Mouse (Mus musculus): ENCODE measurements around the gene Zfp36. TPM values are rescaled to one million over a fixed set of nuclear protein-coding genes. Genes with fewer than 3 reads are reported as not detected.

The Zfp36 gene
- polyA plus RNA-seq, 1 experiment from 2014 or later = 5.6 TPM

DNA sequence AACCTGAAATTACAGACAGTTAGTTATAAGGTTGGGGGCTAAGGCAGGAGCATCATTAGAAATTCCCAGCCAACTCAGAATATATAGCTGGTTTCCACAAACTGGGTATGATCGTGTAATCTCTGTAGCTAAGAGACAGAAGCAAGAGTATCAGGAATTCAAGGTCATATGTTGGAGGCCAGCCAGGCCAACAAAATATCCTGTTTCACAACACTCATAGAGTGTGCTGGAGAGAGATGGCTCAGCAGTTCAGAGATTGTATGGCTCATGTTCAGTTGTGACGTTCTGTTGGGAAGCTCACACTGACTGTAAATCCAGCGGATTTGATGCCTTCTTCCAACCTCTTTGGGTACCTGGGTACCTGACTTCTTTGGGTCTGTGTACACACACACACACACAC, 32.3 kb downstream of the Zfp36 start:
- Histone ChIP-seq H3K4me1 (peaks cover 18% of the 10 kb centered on the region), H3K27me3 (no peaks in the 10 kb centered on the region), H3K4me3 (no peak overlapping the region), H3K9me3 (no peaks in the 10 kb centered on the region), H3K9ac (replicated peaks) (no peak overlapping the region), H3K36me3 (peaks cover 8% of the 10 kb centered on the region), H3K27ac (replicated peaks) (no peak overlapping the region), H3K4me2 (replicated peaks) (no peak overlapping the region)
- 89% methylated on average over 3 of the region's 3 CpGs for WGBS
- ATAC-seq (replicated peaks) = no peak

DNA sequence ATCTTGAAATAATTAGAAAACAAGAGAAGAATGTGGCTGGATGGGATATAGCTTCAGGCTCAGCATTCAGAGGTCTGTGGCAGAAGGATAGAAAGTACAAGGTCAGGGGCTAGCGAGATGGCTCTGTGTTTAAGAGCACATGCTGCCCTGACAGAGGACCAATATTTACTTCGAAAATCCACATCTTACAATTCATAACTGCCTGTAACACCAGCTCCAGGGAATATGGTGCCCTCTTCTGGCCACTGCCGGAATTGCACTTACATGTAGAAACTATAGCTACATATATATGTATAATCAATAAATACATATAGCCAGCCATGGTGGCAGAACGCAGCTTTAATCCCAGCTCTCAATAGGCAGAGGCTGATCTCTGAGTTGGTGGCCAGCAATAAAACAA, 35.4 kb downstream of the Zfp36 start:
- peaks cover 1% of the 10 kb centered on the region for H3K4me1 ChIP-seq
- no peak overlapping the region for H3K4me3 ChIP-seq
- H3K9ac ChIP-seq (replicated peaks) = no peak overlapping the region
- 5% methylated on average over 4 of the region's 4 CpGs for WGBS
- H3K36me3 ChIP-seq = no peaks in the 10 kb centered on the region
- no peak overlapping the region for H3K4me2 ChIP-seq (replicated peaks)
- no peaks in the 10 kb centered on the region for H3K27me3 ChIP-seq
- ATAC-seq (replicated peaks) = 0 out of 2 replicates have a peak, but pooled peaks have one; percentile 23
- no peaks in the 10 kb centered on the region for H3K9me3 ChIP-seq
- no peak overlapping the region for H3K27ac ChIP-seq (replicated peaks)

DNA sequence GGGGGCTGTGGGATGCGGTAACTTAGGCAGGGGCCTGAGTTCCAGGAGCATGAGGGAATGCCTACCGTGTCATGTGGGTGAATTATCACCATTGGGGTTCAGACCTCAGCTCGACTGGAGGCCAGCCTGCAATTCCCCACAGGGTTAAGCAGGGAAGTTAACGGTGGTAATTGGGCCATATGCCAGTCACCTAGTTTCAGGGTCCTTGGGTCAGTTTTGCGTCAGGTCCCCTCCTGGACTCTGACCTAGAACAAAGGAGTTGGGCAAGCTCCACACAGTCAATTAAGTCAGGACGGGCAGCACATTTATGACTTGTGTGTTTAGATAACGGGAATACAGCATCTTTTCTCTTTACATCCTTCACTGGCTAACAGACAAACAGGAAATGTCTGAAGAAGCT, 38.7 kb downstream of the Zfp36 start:
- Histone ChIP-seq H3K4me2 (replicated peaks) (no peak overlapping the region), H3K27ac (replicated peaks) (no peak overlapping the region), H3K4me3 (no peak overlapping the region), H3K9me3 (no peaks in the 10 kb centered on the region), H3K9ac (replicated peaks) (no peak overlapping the region), H3K4me1 (peaks cover 15% of the 10 kb centered on the region), H3K27me3 (no peaks in the 10 kb centered on the region), H3K36me3 (no peaks in the 10 kb centered on the region)
- ATAC-seq (replicated peaks) = no peak
- 50% methylated on average over 7 of the region's 7 CpGs for WGBS

DNA sequence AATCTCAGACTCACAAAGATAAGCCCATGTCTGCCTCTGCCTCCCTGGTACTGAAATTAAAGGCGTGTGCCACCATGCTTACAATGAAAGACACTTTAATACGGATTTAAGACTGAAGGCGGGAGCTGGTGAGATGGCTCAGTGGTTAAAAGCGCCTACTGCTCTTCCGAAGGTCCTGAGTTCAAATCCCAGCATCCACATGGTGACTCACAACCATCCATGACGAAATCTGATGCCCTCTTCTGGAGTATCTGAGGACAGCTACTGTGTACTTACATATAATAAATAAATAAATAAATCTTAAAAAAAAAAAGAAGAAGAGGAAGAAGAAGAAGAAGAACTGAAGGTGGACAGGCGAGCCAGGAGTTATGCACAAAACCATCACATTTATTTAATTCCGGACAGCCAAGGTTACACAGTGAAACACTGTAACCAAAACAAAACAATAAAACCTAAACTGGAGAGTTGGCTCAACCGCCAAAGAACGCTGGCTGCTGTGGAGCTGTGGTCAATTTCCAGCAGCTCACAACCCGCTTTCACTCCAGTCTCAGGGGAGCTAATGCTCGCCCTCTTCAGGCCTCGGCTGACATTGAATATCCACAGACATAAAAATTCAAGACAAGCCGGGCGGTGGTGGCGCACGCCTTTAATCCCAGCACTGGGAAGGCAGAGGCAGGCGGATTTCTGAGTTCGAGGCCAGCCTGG, 40.7 kb downstream of the Zfp36 start:
- peak overlapping the region; percentile 83 for H3K4me2 ChIP-seq (replicated peaks)
- no peak for ATAC-seq (replicated peaks)
- no peaks in the 10 kb centered on the region for H3K27me3 ChIP-seq
- no peaks in the 10 kb centered on the region for H3K9me3 ChIP-seq
- 81% methylated on average over 19 of the region's 19 CpGs for WGBS
- H3K9ac ChIP-seq (replicated peaks) = peak overlapping the region; percentile 90; the same call in 1 of the 2 replicates
- H3K4me1 ChIP-seq = peaks cover 27% of the 10 kb centered on the region
- H3K4me3 ChIP-seq = peak overlapping the region; percentile 73
- no peaks in the 10 kb centered on the region; the same call in 1 of the 2 replicates for H3K36me3 ChIP-seq
- H3K27ac ChIP-seq (replicated peaks) = peak overlapping the region; percentile 91

DNA sequence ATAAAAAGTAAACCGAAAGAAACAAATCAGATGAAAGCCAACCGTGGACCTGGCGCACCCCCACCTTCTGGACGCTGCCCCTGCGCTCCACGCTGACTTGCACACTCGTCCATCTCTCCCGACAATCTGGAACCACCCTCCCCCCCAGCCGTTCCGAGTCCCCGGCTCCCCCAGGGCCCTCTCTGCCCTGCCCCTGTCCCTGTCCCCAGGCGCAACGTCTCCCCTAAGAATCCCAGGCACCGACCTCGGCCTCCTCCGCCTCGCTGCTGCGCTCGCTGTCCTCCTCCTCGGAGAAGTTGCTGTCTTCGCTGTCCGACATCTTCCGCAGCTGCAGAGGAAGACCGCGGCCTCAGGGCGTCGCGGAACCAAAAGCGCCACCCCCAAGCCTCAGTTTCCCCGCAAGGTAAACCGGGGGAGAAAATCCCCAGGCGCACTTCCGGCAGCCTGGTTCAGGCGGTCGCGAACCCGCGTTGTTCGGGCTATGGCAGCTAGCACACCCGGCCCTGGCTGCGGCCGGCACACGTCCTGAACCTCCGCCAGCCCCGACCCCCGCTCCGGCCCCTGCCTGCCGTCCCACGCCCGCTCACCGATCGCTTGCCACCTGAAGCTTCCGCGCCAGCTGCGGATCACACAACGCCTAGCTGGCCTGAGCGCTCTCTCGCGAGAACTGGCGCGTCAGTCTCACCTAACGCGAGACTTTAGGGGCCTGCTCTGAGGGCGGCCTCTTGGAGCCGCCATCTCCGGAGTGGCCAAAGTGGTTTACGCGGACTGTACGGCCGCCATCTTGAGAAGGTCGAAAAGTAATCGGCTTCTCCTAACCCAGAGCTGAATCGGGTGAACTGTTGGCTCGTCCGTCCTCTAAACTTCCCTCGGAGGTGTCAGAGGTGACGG, 41.7 kb downstream of the Zfp36 start, which contains the start of gene Supt5:
Supt5 (minus strand) TSS at position 639 of the 891 bp plus-strand sequence.
- peak within 1 kb of the TSS; percentile 73 for H3K4me3 ChIP-seq

DNA sequence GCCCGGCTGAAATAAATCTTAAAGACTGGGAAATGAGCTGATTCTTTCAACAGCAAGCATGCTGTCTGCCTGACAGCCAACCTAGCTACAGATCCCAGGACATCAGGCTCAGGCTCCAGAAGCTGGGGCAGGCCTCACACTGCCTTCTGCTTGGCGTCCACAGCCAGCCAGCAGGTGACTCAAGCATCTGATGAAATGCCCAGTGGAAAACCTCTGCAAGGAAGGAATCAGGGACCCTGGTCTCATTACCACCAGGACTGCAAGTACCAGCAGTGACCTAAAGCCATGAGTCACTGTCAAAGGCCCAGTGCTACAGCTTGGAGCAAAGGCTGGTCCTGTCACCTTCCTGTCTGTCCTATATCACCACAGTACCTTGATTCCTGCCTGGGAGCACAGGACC, 44.6 kb downstream of the Zfp36 start:
- no peaks in the 10 kb centered on the region for H3K9me3 ChIP-seq
- H3K36me3 ChIP-seq = peaks cover 11% of the 10 kb centered on the region
- H3K9ac ChIP-seq (replicated peaks) = no peak overlapping the region
- ATAC-seq (replicated peaks) = no peak
- WGBS = 94% methylated on average over 2 of the region's 2 CpGs
- no peak overlapping the region for H3K4me2 ChIP-seq (replicated peaks)
- H3K4me3 ChIP-seq = no peak overlapping the region
- no peaks in the 10 kb centered on the region for H3K27me3 ChIP-seq
- no peak overlapping the region for H3K27ac ChIP-seq (replicated peaks)
- peaks cover 27% of the 10 kb centered on the region for H3K4me1 ChIP-seq

More for the DNA sequence above, 41.7 kb downstream of the Zfp36 start, which contains the start of gene Supt5:
- peak; percentile 99 for ATAC-seq (replicated peaks)
- H3K9me3 ChIP-seq = no peaks in the 10 kb centered on the region
- H3K4me1 ChIP-seq = peaks cover 27% of the 10 kb centered on the region
- WGBS = under 1% methylated on average over 77 of the region's 77 CpGs
- no peaks in the 10 kb centered on the region for H3K27me3 ChIP-seq
- peak within 1 kb of the TSS; percentile 91 for H3K27ac ChIP-seq (replicated peaks)
- peak within 1 kb of the TSS; percentile 90 for H3K9ac ChIP-seq (replicated peaks)
- H3K4me2 ChIP-seq (replicated peaks) = peak within 1 kb of the TSS; percentile 83
- H3K36me3 ChIP-seq = no peaks in the 10 kb centered on the region; the same call in 1 of the 2 replicates

- Histone ChIP-seq H3K9ac (replicated peaks) (no peak overlapping the region), H3K27me3 (no peaks in the 10 kb centered on the region), H3K4me2 (replicated peaks) (no peak overlapping the region), H3K4me3 (no peak overlapping the region), H3K36me3 (peaks cover 19% of the 10 kb centered on the region), H3K27ac (replicated peaks) (no peak overlapping the region), H3K4me1 (peaks cover 27% of the 10 kb centered on the region), H3K9me3 (no peaks in the 10 kb centered on the region)
- whole genome bisulfite sequencing = 93% methylated on average over 4 of the region's 4 CpGs
- ATAC-seq (replicated peaks) = no peak
These were observed 45.5 kb downstream of the Zfp36 start for GRCm38 (mm10) chr7:28334534-28334933.

GRCm38 (mm10) chr7:28328260-28328659, 51.8 kb downstream of the Zfp36 start:
- no peaks in the 10 kb centered on the region for H3K9me3 ChIP-seq
- no peaks in the 10 kb centered on the region for H3K27me3 ChIP-seq
- H3K27ac ChIP-seq (replicated peaks) = no peak overlapping the region
- H3K4me3 ChIP-seq = no peak overlapping the region
- no peaks in the 10 kb centered on the region for H3K4me1 ChIP-seq
- 99% methylated on average over 2 of the region's 2 CpGs for WGBS
- H3K36me3 ChIP-seq = peaks cover 80% of the 10 kb centered on the region
- no peak overlapping the region for H3K9ac ChIP-seq (replicated peaks)
- ATAC-seq (replicated peaks) = no peak
- no peak overlapping the region for H3K4me2 ChIP-seq (replicated peaks)

Other genes with a start within 250 kb of the Zfp36 start
- 97.0 and 109 TPM in 2 replicates for gene Fbl, start 210.5 kb downstream of the Zfp36 start, polyA plus RNA-seq (2015; fragmentation: Nextera tagmentation; extraction: Ambion mirVana)
- gene Dyrk1b, start 200.8 kb downstream of the Zfp36 start, polyA plus RNA-seq (2015; fragmentation: Nextera tagmentation; extraction: Ambion mirVana) = 18.1 and 18.6 TPM in 2 replicates
- 5.4 and 16.7 TPM in 2 replicates for gene Eid2, start 112.4 kb downstream of the Zfp36 start, polyA plus RNA-seq (2015; fragmentation: Nextera tagmentation; extraction: Ambion mirVana)
- gene Eid2b, start 102.5 kb downstream of the Zfp36 start, polyA plus RNA-seq (2015; fragmentation: Nextera tagmentation; extraction: Ambion mirVana) = 41.3 and 44.9 TPM in 2 replicates
- 0.24 and 0.31 TPM in 2 replicates for gene Selenov, start 89.1 kb downstream of the Zfp36 start, polyA plus RNA-seq (2015; fragmentation: Nextera tagmentation; extraction: Ambion mirVana)
- 15.4 and 16.7 TPM in 2 replicates for gene Dll3, start 78.0 kb downstream of the Zfp36 start, polyA plus RNA-seq (2015; fragmentation: Nextera tagmentation; extraction: Ambion mirVana)
- 149 and 158 TPM in 2 replicates for gene Timm50, start 68.2 kb downstream of the Zfp36 start, polyA plus RNA-seq (2015; fragmentation: Nextera tagmentation; extraction: Ambion mirVana)
- 104 and 107 TPM in 2 replicates for gene Supt5, start 41.5 kb downstream of the Zfp36 start, polyA plus RNA-seq (2015; fragmentation: Nextera tagmentation; extraction: Ambion mirVana)
- gene Rps16, start 29.6 kb downstream of the Zfp36 start, polyA plus RNA-seq (2015; fragmentation: Nextera tagmentation; extraction: Ambion mirVana) = 514 and 544 TPM in 2 replicates
- gene Plekhg2, start 7.7 kb downstream of the Zfp36 start, polyA plus RNA-seq (2015; fragmentation: Nextera tagmentation; extraction: Ambion mirVana) = 42.8 and 47.8 TPM in 2 replicates
- 44.6 and 46.9 TPM in 2 replicates for gene Med29, start 12.5 kb upstream of the Zfp36 start, polyA plus RNA-seq (2015; fragmentation: Nextera tagmentation; extraction: Ambion mirVana)
- gene Paf1, start 12.7 kb upstream of the Zfp36 start, polyA plus RNA-seq (2015; fragmentation: Nextera tagmentation; extraction: Ambion mirVana) = 98.0 and 106 TPM in 2 replicates
- 4.0 and 4.7 TPM in 2 replicates for gene Gmfg, start 57.2 kb upstream of the Zfp36 start, polyA plus RNA-seq (2015; fragmentation: Nextera tagmentation; extraction: Ambion mirVana)
- gene Lrfn1, start 71.7 kb upstream of the Zfp36 start, polyA plus RNA-seq (2015; fragmentation: Nextera tagmentation; extraction: Ambion mirVana) = 10.9 and 13.0 TPM in 2 replicates
- not detected in 2 replicates for gene Ifnl2, start 130.2 kb upstream of the Zfp36 start, polyA plus RNA-seq (2015; fragmentation: Nextera tagmentation; extraction: Ambion mirVana)
- gene Ifnl3, start 142.6 kb upstream of the Zfp36 start, polyA plus RNA-seq (2015; fragmentation: Nextera tagmentation; extraction: Ambion mirVana) = not detected in 2 replicates
- gene Sycn, start 160.6 kb upstream of the Zfp36 start, polyA plus RNA-seq (2015; fragmentation: Nextera tagmentation; extraction: Ambion mirVana) = not detected in 2 replicates
- not detected in 2 replicates for gene Nccrp1, start 167.0 kb upstream of the Zfp36 start, polyA plus RNA-seq (2015; fragmentation: Nextera tagmentation; extraction: Ambion mirVana)
- gene Samd4b, start 217.9 kb upstream of the Zfp36 start, polyA plus RNA-seq (2015; fragmentation: Nextera tagmentation; extraction: Ambion mirVana) = 24.3 and 25.7 TPM in 2 replicates
- gene Pak4, start 217.9 kb upstream of the Zfp36 start, polyA plus RNA-seq (2015; fragmentation: Nextera tagmentation; extraction: Ambion mirVana) = 28.9 and 30.0 TPM in 2 replicates